Mouse (Mus musculus) monocyte, adult 2 months (primary cell): ENCODE data around the gene Galnt4.

Experiments used
- DNase-seq, 2 experiments: peaks; one replicate each; pipeline ENCODE4 v3.0.0; 2022; ENCODE audit warnings: low spot score in 2 of 2, low read depth in 1 of 2

Gene Galnt4

DNA sequence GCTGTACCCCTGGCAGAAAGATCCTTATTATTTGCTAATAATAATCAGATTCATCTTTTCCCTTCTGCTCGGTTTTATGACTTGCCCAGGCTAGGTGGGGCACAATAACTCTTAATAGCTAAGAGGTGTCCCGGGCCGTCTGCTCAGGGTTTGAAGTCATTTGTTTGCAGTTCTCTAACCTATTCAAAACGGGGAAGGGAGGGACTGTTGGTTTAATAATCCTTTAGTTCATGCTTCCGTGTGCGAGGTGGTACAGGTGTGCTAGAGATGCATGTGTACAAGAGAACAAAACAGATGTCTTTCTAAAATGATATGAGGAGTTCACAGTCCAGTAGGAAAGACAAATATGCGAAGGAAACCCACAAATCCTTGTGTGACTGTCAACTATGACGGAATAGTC is 6.3 kb downstream of the Galnt4 start:
- DNase-seq, result no peak

DNA sequence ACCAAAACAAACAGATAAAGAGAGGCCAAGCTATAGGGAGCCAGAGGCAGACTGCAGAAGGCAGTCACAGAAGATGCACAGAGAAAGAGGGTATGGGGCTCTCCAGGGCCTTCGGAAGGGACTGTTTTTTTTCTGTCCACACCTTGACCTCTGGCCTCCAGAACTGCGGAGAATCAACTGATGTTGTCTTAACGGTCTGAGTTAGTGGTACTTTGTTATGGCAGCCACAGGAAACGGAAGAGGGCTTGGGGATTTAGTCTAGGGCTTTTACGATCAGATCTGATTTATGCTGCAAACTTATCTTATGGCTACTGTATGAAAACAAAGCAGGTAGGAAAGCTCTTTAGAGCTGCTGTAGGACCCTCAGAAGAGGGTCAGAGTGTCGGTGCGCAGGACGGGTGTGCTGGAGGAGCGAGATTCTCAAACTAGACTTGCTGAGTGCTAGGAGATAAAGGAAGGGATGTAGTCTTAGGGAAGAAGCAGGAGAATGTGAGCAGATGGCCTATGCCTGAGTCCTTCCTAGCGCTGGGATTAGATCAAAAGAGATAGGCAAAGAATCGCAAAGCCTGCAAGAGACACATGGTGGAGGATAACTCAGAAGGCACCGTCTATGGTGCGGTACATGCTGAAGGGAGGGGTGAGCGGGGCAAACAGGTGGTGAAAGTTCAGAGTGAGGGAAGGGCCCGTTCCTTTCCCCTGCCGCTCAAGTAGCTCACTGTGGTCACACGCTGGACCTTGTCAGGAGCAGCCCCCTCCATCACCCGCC is 7.7 kb downstream of the Galnt4 start:
- DNase-seq, result no peak

DNA sequence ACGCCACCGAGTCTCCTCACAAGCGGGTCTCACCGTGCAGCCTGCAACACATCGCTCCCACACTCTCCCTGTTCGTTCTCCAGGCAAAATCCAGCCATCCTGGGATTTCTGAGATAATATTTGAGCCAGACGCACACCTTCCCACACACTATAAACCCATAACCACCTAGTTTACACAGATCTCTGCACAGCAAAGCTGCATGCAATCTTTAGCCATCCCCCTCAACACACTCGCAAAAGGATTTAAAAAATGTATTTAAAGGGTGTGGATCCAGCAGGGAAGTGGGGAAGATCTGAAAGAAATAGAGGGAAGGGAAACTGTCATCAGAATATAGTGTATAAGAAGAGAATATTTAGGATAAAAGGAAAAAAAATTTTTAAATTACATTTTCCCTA is 8.3 kb downstream of the Galnt4 start:
- no peak for DNase-seq

DNA sequence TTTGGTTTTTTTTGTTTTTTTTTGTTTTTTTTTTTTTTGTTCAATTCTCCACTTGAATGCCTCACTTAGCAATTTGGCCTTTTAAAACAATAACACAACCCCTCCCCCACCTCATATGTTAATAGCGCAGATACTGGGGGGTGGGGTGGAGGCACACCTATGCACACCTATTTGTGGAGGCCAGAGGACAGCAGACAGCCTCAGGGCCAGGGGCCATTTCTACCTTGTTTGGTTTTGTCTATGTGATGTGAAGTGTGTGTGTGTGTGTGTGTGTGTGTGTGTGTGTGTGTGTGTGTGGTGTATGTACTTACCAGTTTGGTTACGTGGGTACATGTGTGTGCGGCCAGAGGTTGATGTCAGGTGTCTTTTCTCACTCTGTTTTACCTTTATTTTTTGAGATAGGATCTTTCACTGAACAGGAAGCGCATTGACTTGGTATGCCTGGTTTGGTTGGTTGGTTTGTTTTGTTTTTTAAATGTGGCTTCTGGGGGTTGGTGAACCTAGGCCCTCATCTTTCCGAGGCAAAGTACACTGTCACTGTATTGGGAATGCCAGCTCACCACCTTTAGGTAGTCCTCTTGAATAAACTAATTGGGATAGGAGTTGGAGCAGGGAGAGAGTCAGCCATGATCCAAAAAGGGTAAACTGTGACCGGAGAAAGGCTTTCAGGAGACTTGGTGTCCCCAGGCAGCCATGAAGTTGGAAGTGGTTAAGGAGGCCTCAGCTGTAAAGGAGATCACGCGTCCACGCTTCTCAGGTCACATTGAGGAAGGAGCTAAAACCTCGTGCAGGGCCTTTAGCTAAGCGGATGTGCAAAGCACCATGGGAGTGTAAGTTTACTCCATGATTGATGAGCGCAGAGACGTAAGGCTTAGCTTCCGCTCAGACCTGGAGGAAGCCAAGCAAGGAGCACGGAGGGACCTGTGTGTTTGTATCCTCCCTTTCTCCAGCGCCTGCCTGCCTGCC is 9.0 kb downstream of the Galnt4 start:
- DNase-seq, result no peak

DNA sequence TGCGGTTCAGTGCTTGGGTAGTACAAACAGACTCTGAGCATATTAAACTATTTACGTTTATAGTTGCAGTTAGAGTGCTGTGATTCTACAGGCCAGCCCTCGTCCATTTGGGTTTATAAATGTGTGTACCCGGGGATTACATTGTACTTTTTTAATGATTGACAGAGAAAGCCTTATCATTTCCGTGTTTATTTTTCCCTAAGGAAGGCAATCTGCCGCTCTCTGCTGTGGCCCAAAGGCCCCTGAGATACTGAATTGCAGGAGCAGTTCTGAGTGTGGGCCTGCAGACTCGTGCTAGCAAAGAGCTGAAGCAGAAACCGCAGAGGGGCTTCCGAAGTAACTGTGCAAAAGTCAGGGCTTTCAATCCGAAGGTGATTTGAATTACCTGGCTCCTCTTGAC is 9.9 kb downstream of the Galnt4 start:
- DNase-seq, result no peak

DNA sequence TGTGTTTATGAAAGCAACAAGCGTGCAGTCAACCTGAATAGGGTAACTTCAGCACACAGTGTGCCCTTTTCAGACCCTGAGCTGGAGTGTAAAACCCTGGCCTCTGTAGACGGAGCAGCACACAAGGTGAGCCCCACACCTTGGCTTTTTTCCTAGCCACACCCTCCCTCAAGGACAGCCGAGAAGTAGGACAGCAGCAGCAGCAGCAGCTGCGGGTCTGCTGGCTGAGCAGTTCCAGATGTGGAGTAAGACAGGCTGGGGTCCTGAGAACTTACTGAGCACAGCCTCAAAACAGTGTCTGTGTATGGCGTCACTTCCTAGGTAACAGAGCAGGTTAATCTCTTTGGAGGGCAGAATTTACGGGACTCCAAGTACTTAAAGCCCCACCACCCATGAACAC is 10.7 kb downstream of the Galnt4 start:
- no peak for DNase-seq

DNA sequence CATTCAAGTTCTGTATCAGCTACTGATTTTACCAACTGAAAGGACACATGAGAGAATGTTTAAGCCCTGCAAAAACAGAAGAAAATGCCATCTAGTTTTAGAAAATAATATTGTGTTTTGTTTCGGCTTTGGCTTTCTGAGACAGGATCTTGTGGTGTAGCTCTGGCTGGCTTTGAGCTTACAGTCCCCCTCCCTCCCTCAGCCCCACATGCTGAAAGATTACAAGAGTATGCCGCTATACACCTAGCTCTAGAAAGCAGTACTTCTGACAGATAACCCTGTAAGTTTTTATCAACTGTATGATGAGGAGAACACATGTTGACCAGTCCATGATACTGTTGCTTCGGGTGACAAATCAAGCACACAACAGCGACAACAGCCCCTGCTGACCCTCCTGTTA is 11.5 kb downstream of the Galnt4 start:
- no peak for DNase-seq

- DNase-seq, result no peak
Measured at GRCm38 (mm10) chr10:99126225-99126624, 18.3 kb downstream of the Galnt4 start, which contains the start of gene Phxr2. Phxr2 (minus strand) TSS chr10:99126325.

- DNase-seq, result no peak
Measured at GRCm38 (mm10) chr10:99126954-99127353, 19.0 kb downstream of the Galnt4 start.

DNA sequence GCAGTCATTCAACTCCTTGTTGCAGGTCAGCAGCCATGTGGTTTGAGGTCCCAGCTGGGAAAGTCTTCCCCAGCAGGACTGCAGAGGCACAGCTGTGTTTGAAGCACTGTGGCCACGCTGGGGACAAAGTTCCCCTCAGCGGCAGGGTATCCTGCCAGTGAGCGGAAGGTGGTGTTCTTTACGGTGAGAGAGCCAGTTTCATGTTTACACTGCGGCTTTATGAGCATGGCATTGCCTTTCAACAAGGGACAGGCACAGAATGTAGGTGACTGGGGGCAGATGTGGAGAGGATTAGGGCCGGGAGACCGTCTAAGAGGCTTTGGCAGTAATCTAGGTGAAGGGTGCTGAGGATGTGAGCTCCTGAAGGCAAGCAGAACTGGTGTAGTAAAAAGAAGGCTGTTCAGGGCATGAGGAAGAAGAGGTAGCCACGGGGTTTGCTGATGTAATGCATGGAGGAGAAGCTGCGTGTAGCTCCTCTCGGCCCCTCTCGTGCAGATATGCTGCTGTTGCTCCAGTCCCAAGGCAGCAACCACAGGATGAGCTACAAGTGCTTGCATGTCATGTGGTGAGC is 19.8 kb downstream of the Galnt4 start:
- peak in 1 of 2 experiments; percentile 17 for DNase-seq

DNA sequence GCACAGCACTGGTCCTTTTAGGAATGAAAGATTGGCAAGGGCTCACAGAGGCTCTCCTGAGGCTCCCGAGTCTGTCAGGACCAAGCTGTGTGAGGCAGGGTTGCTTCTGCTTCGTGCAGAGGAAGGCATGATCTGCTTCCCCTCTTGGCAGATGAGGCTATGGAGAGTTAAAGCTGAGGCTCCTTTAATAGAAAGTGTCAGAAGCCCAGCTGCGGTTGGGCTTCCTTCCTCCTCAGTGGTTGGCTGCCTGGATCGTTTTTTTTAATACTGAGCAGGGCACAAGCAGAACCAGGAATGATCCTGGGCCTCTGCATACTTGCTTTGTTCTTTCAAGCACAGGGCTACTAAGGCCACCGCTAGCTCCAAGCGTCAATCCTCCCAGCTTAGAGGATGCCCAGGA is 22.7 kb downstream of the Galnt4 start:
- peak in 1 of 2 experiments; percentile 53 for DNase-seq

GRCm38 (mm10) chr10:99131298-99131697 is 23.3 kb downstream of the Galnt4 start:
- no peak for DNase-seq

GRCm38 (mm10) chr10:99132189-99132588 is 24.2 kb downstream of the Galnt4 start:
- no peak for DNase-seq

DNA sequence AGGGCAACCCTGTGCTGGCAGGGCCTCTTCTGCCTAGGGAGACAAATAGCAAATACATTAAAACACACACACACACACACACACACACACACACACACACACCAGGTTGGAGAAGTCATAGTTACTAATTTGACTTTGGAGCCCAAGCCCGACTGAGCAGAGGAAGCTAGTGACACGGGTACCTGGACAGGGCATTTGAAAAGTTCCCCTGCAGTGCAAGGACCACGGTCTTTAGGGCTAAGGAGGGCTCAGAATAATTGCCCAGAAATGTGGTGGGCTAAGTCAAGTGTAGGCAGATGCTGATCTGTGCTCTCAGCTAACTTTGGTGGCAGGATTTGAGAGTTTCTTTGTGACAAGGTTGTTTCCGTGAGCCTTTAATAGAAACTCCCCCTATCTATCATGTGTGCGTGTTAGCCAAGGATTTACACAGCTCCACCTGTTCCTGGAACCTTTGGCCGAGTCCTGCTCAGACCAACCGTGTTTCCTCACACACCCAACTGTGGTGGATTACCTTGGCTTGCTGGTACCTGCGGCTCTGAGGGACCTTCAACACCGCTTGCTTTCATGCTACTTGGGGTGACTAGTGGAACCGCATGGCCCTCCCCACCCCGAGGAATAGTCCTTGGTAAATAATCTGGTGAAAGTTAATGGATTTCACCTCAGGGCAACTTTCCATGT is 24.8 kb downstream of the Galnt4 start:
- no peak for DNase-seq

DNA sequence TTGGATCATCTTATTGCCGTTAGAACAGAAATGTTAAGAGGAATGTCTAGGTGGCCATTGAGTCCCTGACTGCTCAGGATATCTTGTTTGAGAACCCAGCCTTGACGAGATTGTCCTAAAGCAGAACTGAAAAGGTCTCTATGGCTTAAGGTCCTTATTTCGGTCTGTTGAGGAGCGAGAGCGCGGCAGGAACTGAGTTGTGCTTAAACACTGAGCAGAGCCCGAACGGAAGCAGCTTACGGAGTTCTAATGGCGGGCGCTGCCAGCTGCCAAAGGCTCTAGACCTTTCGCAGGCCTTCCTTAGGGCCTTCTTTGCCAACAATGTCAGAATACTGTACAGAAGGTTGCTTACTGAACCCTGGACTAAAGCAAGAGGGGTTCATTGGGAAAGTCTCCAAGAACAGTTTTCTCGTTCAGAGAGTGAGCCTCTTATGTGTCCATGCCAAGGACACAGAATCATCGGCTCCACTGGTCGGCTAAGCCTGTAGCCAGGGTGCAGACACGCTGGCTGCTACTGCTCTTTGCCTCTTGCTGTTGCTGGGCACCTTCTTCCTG is 25.4 kb downstream of the Galnt4 start:
- DNase-seq, result no peak

- DNase-seq, result no peak
Measured at GRCm38 (mm10) chr10:99136337-99136736, 28.4 kb downstream of the Galnt4 start.

DNA sequence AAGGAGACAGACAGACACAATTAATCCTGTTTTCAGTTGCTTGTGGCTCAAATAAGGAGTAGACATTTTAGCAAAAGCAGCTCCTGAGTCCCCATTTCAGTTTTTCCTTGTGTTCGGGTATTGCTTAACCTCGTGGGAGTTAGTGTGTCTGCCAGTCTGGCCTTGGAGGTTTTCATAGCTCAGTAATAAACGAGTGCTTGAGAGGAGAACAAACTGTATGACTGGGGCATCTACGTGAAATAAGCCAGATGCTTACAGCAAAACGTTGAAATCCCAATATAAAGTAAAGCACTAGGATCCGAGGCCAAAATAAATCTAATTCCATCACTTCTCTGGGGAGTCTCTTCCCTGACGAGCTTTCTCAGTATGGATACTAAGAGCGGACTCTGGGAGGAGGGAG is 37.7 kb downstream of the Galnt4 start:
- no peak for DNase-seq

DNA sequence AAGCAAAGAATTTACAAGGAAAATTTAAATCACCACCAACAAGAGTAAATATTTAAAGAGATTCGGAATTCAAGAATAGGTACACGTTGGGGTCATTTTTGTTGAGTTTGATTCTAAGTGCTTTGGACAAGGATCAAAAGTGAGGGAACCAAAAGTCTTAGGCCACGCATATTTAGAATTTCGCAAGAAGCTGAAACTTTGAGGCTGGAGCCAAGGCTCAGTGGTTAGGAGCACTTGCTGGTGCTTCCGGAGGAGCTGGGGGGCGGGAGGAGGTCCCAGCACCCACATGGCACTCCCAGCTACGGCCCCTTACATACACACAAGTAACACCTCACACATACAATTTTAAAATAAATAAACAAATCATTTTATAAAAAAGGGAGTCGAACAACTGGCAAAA is 38.6 kb downstream of the Galnt4 start:
- no peak for DNase-seq

DNA sequence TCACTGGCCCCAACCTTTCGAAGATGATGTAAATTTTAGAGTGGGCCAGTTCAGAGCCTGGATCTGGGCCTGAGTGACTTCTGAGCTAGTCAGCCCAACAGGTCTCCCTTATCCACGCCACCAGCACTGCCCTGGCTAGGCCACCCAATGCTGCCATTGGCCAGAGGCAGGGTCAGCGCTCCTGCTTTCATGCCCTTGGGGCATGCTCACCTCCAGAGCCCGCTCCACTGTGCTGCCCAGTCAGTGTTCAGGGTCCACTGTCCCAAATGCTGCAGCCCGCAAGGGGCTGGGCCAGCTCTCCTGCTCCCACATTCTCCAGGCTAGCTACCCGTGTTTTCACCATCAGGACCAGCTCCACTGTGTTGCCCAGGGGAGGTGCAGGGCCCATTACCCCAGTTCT is 42.1 kb downstream of the Galnt4 start:
- DNase-seq, result no peak

- no peak for DNase-seq
Measured at GRCm38 (mm10) chr10:99151580-99151979, 43.6 kb downstream of the Galnt4 start.

DNA sequence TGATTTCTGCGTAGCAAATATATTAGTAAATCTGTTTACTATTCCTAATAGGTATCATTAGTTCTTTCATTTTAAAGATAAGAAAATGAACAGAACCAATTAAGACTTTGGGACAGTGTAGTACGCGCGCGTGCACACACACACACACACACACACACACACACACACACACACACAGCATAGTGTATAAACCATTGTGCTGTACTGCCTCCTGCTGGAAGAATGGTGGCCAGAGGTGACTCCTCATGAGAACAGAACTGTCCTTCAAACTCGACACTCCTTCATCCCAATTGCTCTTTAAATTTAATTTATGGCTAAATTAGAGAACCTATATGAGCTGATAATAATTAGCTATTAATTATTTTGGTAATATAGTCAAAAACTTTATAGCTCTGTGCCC is 44.1 kb downstream of the Galnt4 start:
- DNase-seq, result no peak
